Mouse (Mus musculus) neural tube, embryonic 10.5 days (tissue): ENCODE data around the gene Dcaf10.
A peak's percentile ranks its signal among the peaks of the same experiment; 100 is the strongest.

Experiments
- DNase-seq: peaks from one replicate; pipeline ENCODE4 v3.0.0-alpha.2; 2017; ENCODE audit warnings: low spot score; ENCODE audit errors: extremely low spot score

The Dcaf10 gene

DNA sequence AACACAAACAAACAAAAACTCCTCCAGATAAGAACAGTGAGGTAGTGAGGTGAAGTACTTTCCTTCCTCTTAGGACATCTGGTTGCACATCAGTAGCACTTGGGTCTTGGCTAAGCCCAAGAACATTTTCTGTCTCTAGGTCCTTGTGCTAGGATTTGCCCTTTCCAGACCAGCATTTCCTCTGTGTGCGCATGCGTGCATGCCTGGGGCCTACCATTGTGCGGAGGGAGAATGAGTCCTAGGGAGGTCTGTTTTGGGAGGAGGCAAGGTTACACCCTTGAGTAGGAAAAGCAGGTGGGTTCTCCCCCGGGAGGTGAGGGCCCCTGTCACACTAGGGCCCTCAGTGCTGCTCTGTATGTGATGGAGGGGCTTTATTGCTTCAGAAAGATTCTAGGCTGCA is 77.2 kb downstream of the Dcaf10 start:
- no peak for DNase-seq

DNA sequence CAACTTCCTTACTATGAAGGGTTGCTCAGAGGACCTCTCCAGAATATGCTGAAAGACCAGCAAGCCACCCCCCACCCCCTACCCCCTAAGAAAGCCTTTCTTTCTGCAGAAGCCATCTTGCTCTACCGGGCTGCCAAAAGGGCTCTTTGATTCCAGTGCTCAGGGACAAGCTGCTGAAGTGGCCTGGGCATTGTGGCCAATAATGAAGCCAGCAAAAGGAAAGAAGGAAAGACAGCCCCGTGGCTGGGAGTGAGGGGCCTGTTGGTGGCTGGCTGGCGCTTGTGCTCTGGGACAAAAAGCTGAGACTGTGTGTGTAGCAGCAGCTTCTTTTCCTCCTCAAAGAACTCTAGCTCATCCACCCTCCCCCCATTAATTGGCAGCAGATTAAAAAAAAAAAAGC is 78.8 kb downstream of the Dcaf10 start:
- DNase-seq, result no peak

DNA sequence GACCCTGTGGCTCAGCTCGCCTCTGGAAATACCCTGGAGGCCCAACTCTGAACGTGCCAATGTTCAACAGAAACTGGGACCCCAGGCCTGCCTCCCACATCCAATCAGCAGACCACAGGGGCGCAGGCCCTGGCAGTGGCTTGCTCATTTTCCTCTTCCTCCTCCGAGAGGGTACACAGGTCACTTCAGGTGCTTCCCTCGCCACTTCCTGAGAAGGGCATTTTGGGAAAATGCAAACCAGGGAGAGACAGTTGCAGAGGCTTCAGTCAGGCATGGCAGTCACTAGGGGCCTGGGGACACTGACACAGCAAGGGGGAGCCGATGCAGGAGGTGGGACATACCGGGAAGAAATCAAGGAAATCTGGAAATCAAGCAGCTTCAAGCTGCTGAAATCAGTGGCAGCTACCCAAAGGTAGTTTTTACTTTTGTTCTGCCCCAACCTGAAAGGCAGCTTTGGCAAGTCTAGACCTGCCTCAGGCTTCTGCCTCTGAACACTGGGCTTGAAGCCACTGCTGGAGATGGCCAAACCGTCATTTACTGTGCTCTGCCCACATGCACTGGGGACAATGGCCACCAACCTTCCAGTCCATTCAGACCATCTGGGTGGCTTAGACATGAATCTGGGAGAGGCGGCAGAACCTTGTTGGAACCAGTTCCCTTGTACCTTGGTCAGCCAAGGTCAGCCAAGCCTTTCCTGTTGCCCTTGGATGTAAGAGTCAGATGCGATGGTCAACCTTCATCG is 79.8 kb downstream of the Dcaf10 start:
- no peak for DNase-seq

DNA sequence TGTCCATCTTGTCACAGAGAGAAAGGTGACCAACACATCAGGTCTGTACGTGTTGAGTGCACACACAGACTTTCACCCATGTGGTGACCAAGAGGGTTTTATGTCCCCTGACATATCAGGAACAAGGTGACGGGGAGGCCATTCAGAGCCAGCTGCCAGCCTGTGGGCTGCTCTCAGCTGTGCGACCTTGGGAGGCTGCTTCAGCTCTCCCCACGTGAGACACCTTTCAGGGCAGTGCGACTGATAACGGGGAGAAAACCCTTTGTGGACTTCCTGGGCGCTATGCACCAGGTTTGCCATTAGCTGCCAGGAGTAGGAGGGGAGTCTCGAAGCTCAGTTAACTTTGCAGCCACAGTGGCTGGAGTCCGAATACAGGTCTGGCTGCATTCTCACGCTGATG is 80.7 kb downstream of the Dcaf10 start:
- DNase-seq, result no peak

DNA sequence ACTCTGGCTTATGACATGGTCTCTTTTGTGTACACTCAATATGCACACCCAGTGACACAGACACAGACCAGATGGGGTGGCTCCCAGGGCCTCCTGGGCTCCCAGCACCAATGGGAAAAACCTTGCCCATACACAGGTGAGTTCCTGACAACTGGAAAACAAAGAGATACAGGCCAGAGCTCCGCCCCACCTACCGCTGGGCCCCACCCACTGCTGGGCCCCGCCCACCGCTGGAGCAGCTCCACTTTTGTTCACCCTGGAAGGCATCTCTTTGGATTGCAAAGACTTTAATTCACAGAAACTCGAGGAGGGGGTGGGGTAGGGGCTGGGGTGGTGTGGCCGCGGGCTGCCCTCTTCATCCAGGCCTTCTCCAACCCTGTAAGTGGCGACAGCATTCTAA is 81.5 kb downstream of the Dcaf10 start:
- DNase-seq, result no peak

DNA sequence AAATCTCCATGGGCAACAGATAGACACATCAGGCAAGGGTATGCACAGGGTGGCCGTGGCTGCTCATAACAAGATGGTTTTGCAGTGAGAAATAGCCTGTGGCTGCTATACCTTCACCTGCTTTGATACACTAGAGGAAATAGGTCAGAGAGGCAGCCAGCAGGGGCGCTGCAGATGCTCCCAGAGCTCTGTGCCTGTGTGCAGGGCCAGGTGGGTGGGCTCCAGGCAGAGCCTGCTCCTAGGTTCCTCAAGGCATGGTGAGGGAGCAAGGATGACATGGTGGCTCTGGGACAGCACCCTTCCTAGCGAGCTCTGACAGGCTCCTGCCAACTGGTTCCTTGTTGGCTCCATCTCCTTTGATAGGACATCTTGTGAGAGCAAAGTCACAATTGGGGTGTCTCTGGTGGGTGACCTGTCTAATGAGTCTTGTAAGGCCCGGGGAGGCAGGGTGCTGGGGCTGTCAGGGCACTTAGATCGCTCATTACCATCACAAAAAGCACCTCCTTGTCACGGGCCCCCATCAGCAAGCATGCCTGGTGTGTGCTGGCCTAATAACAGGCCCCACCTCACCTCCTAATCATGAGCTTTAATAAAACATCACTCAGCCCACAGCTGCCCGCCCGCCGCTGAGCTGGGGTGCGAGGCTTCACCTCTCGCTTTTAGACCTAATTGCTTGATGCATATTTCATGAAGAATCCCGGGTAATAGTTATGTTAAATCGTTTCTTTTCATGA is 85.0 kb downstream of the Dcaf10 start:
- peak; percentile 43 for DNase-seq
